Mouse (Mus musculus) urinary bladder, postnatal 4 days (tissue): ENCODE results near the gene Igsf3.

ENCODE experiments used
- DNase-seq, 2 experiments: peaks; one replicate each; pipeline ENCODE4 v3.0.0; 2021 to 2022; ENCODE audit warnings: low spot score in 2 of 2

Gene Igsf3

GRCm38 (mm10) chr3:101444437-101444836 is 67.6 kb downstream of the Igsf3 start:
- DNase-seq: no peak

DNA sequence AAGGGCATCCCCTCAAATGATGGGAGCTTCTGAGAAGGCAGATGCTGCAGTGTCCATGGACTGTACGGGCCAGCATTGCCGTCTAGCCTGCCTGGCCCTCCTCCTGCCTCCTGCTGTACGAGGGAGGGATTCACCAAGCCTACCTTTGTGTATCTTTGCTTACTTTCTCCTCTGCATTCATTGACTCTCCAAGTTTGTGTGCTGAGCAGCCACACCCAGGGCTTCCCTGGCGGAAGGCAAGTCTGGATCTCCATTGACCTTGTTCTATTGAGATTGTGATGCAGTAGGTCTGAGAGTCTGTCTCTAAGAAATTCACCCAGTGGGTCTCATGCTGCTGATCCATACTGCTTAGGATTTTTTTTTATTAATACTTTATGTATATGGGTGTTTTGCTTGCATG is 70.4 kb downstream of the Igsf3 start:
- no peak for DNase-seq

GRCm38 (mm10) chr3:101448765-101449164 is 71.9 kb downstream of the Igsf3 start:
- DNase-seq: no peak

DNA sequence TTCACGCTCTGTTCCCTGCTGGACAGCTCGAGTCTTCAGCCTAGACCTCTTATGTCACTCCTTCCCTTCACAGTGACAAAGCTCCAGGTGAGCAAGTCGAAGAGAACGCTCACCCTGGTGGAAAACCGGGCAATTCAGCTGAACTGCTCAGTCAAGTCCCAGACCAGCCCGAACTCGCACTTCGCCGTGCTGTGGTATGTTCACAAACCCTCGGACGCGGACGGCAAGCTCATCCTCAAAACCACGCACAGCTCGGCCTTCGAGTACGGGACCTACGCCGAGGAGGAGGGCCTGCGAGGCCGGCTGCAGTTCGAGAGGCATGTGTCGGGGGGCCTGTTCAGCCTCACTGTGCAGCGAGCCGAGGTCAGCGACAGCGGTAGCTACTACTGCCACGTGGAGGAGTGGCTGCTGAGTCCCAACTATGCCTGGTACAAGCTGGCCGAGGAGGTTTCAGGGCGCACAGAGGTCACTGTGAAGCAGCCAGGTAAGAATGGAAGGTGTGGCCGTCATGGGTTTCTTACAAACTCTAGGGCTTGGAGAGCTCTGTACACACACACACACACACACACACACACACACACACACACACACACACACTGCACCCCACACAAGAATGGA is 74.0 kb downstream of the Igsf3 start:
- peak in 1 of 2 experiments; percentile 38 for DNase-seq

GRCm38 (mm10) chr3:101460618-101461017 is 83.7 kb downstream of the Igsf3 start:
- DNase-seq: no peak

DNA sequence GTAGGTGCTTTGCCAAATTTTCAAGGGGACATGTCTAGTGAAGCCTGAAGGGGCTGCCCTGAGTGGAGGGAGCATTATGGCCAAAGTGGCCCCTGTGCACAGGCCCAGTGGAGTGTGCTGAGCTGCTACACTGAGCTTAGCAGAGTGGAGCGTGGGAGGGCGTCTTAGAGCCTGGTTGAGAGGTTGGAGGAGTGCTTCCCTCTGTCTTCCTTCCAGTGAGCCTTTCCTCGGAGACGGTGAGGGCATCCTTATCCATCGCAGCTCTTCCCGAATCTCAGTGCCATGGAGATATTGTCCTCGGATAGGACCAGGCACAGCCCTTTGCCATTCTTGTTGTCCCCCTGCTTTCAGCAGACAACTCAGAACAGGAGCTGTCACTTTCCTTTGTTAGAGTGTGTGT is 84.2 kb downstream of the Igsf3 start:
- no peak for DNase-seq

DNA sequence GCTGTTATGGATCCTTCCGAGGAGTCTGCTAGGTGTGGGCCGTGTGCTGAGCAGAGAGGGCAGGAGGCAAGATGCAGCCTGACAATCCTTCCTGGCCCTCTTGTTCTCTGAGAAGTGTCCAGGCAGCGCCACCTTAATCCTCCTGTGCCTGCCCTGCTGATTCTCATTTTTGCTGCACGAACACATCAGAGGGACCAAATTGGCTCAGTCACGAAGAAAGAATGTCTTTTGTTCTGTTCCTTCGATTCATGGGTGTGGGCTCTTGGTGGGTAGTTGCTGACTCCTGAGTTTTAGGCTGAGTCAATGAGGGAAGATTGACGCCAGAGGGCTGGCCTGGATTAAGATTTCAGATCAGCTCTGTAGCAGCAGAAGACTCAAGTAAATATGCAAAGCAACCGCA is 84.9 kb downstream of the Igsf3 start:
- DNase-seq: no peak

- peak; percentile 48 to 80 for DNase-seq
Observed at GRCm38 (mm10) chr3:101462294-101462693, 85.4 kb downstream of the Igsf3 start.

GRCm38 (mm10) chr3:101463491-101463890 is 86.6 kb downstream of the Igsf3 start:
- DNase-seq: no peak

- no peak for DNase-seq
Observed at GRCm38 (mm10) chr3:101469675-101470074, 92.8 kb downstream of the Igsf3 start.

DNA sequence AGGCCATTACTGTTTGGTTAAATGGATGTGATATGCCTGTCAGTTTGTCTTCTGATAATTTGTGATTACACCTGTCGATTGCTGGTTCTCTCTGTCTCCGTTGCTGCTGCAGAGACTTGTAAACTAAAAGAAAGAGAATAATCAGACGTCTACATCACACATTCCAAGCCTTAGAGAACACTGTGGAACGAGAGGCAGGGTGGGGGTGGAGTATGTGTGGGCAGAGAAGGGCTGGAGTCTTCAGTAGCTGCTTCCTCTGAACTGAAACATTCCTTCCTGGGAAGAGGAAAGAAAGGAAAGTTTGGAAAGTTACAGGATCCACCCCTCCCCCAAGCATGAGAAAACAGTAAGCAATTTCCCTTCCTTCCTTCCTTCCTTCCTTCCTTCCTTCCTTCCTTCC is 95.0 kb downstream of the Igsf3 start:
- no peak for DNase-seq

GRCm38 (mm10) chr3:101481951-101482350 is 105.1 kb downstream of the Igsf3 start:
- DNase-seq: no peak

GRCm38 (mm10) chr3:101483256-101483983 is 106.5 kb downstream of the Igsf3 start:
- DNase-seq: no peak

- no peak for DNase-seq
Observed at GRCm38 (mm10) chr3:101486054-101486765, 109.3 kb downstream of the Igsf3 start.

GRCm38 (mm10) chr3:101487436-101487835 is 110.6 kb downstream of the Igsf3 start:
- DNase-seq: no peak

GRCm38 (mm10) chr3:101488204-101488603 is 111.3 kb downstream of the Igsf3 start:
- DNase-seq: no peak

GRCm38 (mm10) chr3:101490515-101490914 is 113.6 kb downstream of the Igsf3 start:
- no peak for DNase-seq

DNA sequence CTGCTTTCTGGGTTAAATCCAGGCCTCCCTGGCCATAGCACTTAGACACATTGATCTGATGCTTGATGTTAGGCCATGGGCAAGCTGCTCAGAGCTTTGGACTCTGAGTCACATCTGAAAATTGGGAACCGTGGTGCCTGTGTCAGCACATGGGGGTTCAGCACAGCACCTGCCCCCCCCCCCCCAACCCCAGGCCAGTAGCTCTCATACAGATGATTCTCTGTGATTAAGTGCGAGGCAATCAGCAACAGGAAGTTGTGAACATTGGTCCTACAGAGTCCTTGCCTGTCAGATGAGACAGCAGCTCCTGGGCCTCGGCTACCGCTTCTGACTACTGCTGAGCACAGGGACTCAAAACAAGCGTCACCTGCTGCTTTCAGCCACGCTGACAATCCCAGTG is 116.0 kb downstream of the Igsf3 start:
- no peak for DNase-seq

DNA sequence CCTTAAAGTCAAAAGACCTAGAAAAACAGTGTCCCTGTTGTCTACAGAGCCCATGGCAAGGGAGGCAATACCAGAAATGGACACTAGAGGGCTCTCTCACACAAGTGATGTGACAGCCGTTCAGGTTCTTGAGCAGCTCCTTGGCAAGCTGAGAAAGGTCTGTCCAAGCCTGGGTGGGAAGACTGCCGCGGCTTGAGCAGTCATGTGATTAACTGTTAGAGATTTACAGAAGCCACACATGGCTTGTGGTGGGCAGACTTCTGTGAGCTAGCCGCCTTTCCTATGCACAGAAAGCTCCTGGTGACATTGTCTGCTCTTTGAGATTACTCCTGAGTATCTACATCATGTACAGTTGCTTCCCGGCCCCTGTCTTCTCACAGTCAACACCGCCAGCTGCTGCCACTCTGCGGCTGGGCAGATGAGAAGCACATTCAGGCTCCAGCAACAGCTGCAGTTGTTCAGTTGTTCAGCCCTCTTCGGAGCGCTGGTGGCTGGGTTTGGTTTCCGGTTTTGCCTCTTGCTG is 117.1 kb downstream of the Igsf3 start:
- DNase-seq: peak; percentile 72 to 90

GRCm38 (mm10) chr3:101497432-101498030 is 120.6 kb downstream of the Igsf3 start:
- no peak for DNase-seq

- DNase-seq: no peak
Observed at GRCm38 (mm10) chr3:101499906-101500305, 123.0 kb downstream of the Igsf3 start.

DNA sequence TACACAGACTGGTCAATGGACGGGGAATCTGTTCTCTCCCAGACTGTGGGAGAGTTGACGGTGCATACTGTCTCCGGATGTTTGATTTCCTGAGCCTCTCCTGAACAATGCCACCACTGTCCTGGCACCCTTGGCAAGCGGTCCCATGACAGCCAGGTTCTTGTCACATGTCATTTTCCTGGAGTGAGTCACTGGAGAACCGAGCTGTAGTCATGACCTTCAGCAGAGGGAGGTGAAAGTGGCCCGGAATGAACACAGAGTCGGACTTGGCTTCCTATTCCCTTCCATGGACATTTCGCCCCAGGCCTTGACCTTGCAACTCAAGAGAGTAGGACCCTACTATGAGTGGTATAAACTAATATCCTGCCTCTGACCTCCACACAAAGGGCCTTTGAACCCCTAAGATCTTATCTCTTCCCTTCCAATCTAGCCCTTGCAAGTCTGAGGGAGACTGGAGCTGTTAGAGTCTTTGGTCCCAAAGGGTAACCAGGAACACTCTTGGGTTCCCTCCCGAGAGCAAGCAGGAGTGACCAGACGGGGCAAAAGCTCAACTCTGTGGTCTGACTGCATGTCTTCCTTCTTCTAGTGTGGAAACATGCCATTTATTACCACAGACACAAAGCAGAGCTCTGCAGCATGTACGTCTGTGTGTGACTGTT is 123.6 kb downstream of the Igsf3 start:
- no peak for DNase-seq
